Mouse (Mus musculus): ENCODE measurements at regions not wholly inside any gene's neighbourhood (a gene's known extent, or its start where the extent isn't known, plus 50 kb on each side); places are given as distances from the start of the nearest gene placed in this dataset.

DNA sequence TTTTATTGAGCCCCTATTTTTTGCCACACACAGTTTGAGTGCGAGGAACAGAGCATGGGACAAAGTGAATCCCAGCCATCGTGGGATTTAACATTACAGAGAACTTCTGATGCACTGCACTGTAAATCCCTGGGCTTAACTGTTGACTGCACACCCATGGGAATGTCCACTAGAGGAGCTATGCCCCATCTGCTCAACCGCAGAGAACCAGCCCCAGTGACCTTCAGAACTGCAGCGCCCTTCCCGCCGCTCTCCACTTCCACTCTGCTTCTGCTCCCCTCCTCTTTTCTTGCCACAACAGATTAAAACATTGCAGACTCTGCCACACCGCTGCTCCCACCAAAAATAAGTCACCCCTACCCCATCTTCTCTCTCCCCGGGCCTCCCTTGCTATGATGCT, 283.3 kb upstream of the Ercc4 start:
- TF ChIP-seq POLR2A (IDR thresholded peaks at IDR 0.05; ENCODE audit: control insufficient read depth, low read depth, low read length), result no peak
- TF ChIP-seq CTCF (IDR thresholded peaks at IDR 0.05; ENCODE audit: control insufficient read depth, insufficient read depth, insufficient replicate concordance, low read depth, low read length), result peak; percentile 35; the same call in 1 of the 2 replicates
